Mouse (Mus musculus) inflammation-experienced regulatory T-cells (primary cell): Measurements from ENCODE around the gene Olfr571. TPM values are rescaled to one million over a fixed set of nuclear protein-coding genes. Genes with fewer than 3 reads are reported as not detected.

Experiments
- polyA plus RNA-seq, 2 experiments: library from polyadenylated mRNA; unstranded; fragments of 100-300 nt; shearing (Covaris generic); gene quantifications; one replicate each; pipeline ENCODE4 v1.2.1; 2017

Olfr571 gene
- polyA plus RNA-seq, result under 1 TPM in 1 of 2 experiments, not detected in 1; 0.07 TPM

DNA sequence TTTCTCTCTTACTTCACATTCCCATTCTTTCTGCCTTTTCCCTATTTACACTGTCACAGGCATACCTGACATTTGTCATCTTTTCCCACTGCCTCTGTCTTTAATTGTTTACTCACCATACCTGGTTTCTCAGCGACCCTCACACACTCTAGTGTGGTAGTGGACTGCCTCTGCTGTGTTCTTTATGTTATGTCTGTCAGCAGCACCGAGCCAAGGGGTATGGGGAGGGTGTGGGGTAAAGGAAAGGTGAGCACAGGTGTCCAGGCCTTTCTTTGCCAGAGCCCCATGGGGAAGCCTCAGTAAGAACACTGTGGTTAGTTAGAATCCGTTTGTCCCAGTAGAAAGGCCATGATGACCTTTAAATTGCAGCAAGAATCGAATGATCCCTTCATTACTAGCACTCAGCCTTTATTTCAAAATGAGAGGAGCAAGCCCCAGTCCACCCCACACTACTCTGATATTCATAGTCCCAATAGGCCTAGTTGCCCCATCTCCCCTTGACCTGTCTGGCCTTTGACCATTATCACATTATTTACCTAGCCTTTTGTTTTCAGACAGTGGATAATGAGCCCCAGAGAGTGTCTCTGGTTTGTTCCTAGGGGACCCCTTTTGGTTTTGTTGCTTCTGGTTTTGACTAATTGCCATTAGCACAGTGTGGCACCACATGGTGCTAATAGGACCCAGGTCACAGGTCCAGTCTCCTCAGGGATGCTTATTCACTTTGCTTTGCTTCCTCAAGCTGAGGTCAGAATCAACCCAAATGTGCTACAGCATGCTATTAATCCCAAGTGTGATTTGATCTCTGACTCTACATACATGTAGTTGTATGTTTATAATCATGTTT is at the start of gene Olfr571:
TSS of gene Olfr571 (minus strand) at position 505 of the 844 bp plus-strand sequence.

DNA sequence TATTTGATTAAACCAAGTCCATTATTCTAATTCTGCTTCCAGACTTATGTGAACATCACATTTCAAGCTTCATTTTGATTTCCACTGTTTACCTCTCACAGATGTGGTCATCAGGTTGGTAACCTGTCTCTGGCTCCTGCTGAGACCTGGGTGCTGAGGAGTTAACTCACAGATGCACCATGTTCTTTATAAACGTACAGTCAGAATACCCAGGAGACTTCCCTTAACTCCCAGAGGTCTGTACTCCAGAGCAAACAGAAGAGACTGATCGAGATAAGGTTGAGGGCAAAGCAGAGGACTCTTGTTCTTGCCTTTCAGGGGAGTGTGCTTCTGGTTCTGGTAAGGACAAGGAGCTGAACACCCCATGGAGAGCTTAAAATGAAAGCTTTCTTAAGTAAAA is 45.0 kb upstream of the Olfr571 start, which contains the start of gene Olfr576:
TSS of gene Olfr576 (plus strand) at position 301 of the 400 bp plus-strand sequence.

DNA sequence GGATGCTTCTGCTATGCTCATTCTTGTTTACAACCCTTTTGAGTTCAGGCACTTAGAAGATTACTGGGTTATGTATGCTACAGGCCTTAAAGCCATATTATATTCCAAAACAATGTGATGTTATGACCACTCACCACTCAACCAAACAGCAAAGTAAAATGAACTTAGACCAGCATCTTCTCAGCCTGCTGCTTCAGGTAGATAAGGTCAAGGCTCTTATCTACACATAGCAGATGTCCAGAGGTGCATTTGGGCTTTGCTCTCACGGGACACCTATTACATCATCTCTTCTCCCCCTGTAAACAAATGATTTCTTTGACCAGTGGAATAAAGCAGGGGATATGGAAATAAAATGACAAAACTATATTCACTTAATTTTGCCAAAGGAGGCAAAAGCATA is 41.3 kb upstream of the Olfr571 start, which contains the start of gene Olfr575:
TSS of gene Olfr575 (minus strand) at position 183 of the 400 bp plus-strand sequence.

DNA sequence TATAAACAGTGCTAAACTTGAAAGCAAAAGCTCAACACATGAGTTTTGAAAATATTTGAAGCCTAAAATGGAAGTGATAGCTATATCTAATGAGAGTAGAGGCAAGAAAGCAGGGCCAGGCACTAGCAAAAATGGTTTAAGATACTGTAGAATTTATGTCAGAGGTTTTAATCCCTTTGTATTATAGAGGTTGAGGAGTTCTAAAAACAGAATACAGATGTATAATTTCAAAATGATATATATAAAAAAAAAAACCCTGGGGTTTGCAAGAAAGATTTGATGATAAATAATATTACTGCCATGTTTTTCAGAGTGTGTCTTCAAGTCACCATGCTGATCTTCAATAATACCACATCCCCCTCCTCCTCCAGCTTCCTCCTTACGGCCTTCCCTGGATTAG is 30.8 kb upstream of the Olfr571 start, which contains the start of gene Olfr574:
TSS of gene Olfr574 (plus strand) at position 301 of the 400 bp plus-strand sequence.

DNA sequence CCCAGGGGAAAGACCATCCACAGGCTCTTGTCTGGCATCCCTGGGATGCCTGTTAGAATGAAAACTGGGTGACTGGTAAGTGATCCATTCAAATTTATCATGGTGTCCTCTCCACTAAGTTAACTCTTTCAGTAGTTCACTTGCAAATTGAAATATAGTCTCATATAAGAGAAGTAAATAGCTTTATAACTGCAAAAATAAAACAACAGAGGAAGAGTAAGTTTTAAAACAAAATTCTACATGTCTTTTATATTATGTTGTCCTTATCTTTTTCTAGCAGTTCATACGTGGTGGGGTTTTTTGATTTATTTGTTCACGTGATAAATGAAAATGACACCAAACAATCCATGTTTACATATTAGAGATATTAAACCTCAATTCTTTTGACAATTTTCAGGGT is 25.1 kb upstream of the Olfr571 start, which contains the start of gene Olfr573-ps1:
TSS of gene Olfr573-ps1 (minus strand) at position 101 of the 400 bp plus-strand sequence.

DNA sequence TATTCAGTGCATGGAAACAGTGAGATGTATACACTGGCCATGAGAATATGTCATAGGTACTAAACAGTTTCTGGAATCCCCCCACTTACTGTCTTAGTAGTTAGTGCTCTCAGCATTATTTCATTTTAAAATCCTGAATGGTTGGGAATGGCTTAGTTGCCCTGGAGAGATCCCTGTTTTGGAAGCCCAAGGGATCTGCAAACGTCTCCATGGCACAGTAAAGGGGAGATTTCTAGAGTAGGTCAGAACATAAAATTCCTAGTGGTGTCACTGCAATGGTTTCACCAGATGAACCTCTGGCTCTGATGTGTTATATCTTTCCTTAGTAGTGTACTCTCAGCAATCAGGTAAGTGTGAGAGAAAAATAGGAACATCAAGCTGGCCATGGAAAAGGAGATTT is 6.8 kb upstream of the Olfr571 start, which contains the start of gene Olfr572:
TSS of gene Olfr572 (plus strand) at position 301 of the 400 bp plus-strand sequence.

DNA sequence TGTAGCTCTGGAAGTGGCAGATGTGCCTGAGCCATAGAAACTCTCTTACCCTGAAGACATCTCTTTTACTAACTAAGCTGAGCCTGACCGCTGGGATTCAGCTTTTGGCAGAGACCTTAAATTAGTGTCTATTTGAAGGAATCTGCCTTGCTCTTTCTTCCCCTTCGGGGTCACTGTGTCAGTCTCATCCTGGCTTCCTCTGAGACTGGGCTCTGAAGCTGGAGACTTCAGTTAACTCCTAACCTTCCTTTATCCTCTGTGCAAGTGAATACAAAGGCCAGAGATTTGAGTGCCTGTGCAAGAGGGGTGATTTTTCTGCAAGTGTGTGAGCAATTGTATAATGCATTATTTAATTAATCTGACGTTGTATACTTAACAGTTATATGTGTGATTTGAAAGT is 26.6 kb downstream of the Olfr571 start, which contains the start of gene Olfr569:
TSS of gene Olfr569 (minus strand) at position 101 of the 400 bp plus-strand sequence.

DNA sequence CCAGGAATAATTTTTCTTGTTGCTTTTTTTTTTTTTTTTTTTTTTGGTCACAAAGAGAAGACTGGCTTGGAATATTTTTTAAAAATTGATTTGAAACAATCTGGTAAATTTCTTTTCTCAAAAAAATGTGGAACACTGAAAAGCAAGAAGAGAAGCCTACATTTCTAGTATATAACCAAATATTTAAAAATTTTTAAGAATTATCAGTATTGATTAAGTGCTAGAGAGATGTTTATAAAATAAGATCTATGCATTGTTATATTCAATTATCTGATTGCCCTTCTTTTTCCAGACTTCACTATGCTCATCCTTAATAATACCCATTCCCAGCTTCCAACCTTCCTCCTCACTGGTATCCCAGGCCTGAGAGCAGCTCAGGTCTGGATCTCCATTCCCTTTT is 40.5 kb downstream of the Olfr571 start, which contains the start of gene Olfr568:
TSS of gene Olfr568 (plus strand) at position 301 of the 400 bp plus-strand sequence.

DNA sequence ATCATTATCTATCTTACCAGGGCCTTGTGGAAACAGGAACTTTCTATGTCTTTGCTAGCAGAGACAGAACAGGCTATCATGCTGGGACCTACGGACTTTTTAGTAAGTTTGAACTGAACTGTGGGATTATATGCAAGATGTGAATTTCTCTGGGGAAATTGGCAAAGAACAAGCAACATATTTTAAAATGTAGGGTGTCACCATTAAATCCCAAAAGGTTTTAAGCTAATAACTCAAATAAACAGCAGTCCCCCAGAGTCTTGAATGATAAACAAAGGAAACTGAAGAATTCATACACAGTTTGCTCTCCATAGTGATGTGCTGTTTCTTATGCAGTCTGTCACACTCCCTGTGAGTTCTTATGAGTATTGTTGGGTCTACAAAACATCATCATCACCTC is 58.7 kb downstream of the Olfr571 start, which contains the start of gene Olfr566:
TSS of gene Olfr566 (minus strand) at position 101 of the 400 bp plus-strand sequence.

Other genes with a start within 250 kb of the Olfr571 start
- gene Trim68, start 230.2 kb downstream of the Olfr571 start, polyA plus RNA-seq, result 10 to 100 TPM; 12.4 to 17.0 TPM
- under 1 TPM in 1 of 2 experiments, not detected in 1; 0.24 TPM for gene Olfr557, start 221.6 kb downstream of the Olfr571 start, polyA plus RNA-seq
- gene Olfr558, start 215.3 kb downstream of the Olfr571 start, polyA plus RNA-seq, result not detected
- gene Olfr33, start 198.5 kb downstream of the Olfr571 start, polyA plus RNA-seq, result not detected
- gene Olfr559, start 190.0 kb downstream of the Olfr571 start, polyA plus RNA-seq, result 1 to 10 TPM in 1 of 2 experiments, not detected in 1; 1.5 TPM
- gene Olfr560, start 158.2 kb downstream of the Olfr571 start, polyA plus RNA-seq, result not detected
- not detected for gene Olfr78, start 158.1 kb downstream of the Olfr571 start, polyA plus RNA-seq
- not detected for gene Olfr561, start 146.3 kb downstream of the Olfr571 start, polyA plus RNA-seq
- gene Olfr564, start 114.1 kb downstream of the Olfr571 start, polyA plus RNA-seq, result under 1 TPM in 1 of 2 experiments, not detected in 1; 0.49 TPM
- not detected for gene Olfr566, start 58.8 kb downstream of the Olfr571 start, polyA plus RNA-seq
- under 1 TPM in 1 of 2 experiments, not detected in 1; 0.91 TPM for gene Olfr568, start 40.4 kb downstream of the Olfr571 start, polyA plus RNA-seq
- under 1 TPM in 1 of 2 experiments, not detected in 1; 0.05 TPM for gene Olfr569, start 26.7 kb downstream of the Olfr571 start, polyA plus RNA-seq
- gene Olfr570, start 23.0 kb downstream of the Olfr571 start, polyA plus RNA-seq, result not detected
- not detected for gene Olfr572, start 6.9 kb upstream of the Olfr571 start, polyA plus RNA-seq
- under 1 TPM in 1 of 2 experiments, not detected in 1; 0.48 TPM for gene Olfr573-ps1, start 25.0 kb upstream of the Olfr571 start, polyA plus RNA-seq
- gene Olfr574, start 30.9 kb upstream of the Olfr571 start, polyA plus RNA-seq, result not detected
- gene Olfr575, start 41.2 kb upstream of the Olfr571 start, polyA plus RNA-seq, result not detected
- under 1 TPM in 1 of 2 experiments, not detected in 1; 0.13 TPM for gene Olfr576, start 45.1 kb upstream of the Olfr571 start, polyA plus RNA-seq
- under 1 TPM; 0.22 to 0.67 TPM for gene Olfr577, start 58.4 kb upstream of the Olfr571 start, polyA plus RNA-seq
- gene Olfr578, start 71.8 kb upstream of the Olfr571 start, polyA plus RNA-seq, result not detected
- gene Olfr582, start 120.5 kb upstream of the Olfr571 start, polyA plus RNA-seq, result not detected
- not detected for gene Olfr583, start 133.8 kb upstream of the Olfr571 start, polyA plus RNA-seq
- not detected for gene Olfr584, start 164.3 kb upstream of the Olfr571 start, polyA plus RNA-seq
- gene Olfr585, start 180.2 kb upstream of the Olfr571 start, polyA plus RNA-seq, result not detected
- not detected for gene Olfr586, start 208.1 kb upstream of the Olfr571 start, polyA plus RNA-seq
- gene Olfr588-ps1, start 223.3 kb upstream of the Olfr571 start, polyA plus RNA-seq, result under 1 TPM in 1 of 2 experiments, not detected in 1; 0.32 TPM
- gene Olfr589, start 238.8 kb upstream of the Olfr571 start, polyA plus RNA-seq, result not detected